Mouse (Mus musculus): Measurements from ENCODE around the gene Ccnd2. TPM values are rescaled to one million over a fixed set of nuclear protein-coding genes. Genes with fewer than 3 reads are reported as not detected.
A peak's percentile ranks its signal among the peaks of the same experiment; 100 is the strongest.

The Ccnd2 gene
- polyA plus RNA-seq, 1 experiment from 2014 or later = 158 TPM

GRCm38 (mm10) chr6:127145464-127146190, 6.4 kb downstream of the Ccnd2 start:
- Histone ChIP-seq H3K36me3 (no peaks in the 10 kb centered on the region), H3K9ac (no peak overlapping the region), H3K9me3 (no peaks in the 10 kb centered on the region), H3K4me1 (replicated peaks) (peaks cover 29% of the 10 kb centered on the region), H3K27me3 (peaks cover 17% of the 10 kb centered on the region), H3K27ac (replicated peaks) (no peak overlapping the region), H3K4me3 (no peak overlapping the region), H3K4me2 (no peak overlapping the region)
- ATAC-seq (ENCODE audit: low read depth) = no peak
- WGBS = 76% methylated on average over 20 of the region's 20 CpGs

GRCm38 (mm10) chr6:127143576-127144288, 8.3 kb downstream of the Ccnd2 start:
- H3K9ac ChIP-seq = no peak overlapping the region
- H3K36me3 ChIP-seq = no peaks in the 10 kb centered on the region
- peaks cover 10% of the 10 kb centered on the region for H3K4me1 ChIP-seq (replicated peaks)
- no peak overlapping the region for H3K27ac ChIP-seq (replicated peaks)
- no peak overlapping the region for H3K4me3 ChIP-seq
- no peaks in the 10 kb centered on the region for H3K9me3 ChIP-seq
- no peak for ATAC-seq (ENCODE audit: low read depth)
- peaks cover 10% of the 10 kb centered on the region for H3K27me3 ChIP-seq
- H3K4me2 ChIP-seq = no peak overlapping the region
- 84% methylated on average over 7 of the region's 7 CpGs for WGBS

- Histone ChIP-seq H3K27me3 (peaks cover 4% of the 10 kb centered on the region), H3K27ac (replicated peaks) (no peak overlapping the region), H3K4me3 (no peak overlapping the region), H3K4me1 (replicated peaks) (peaks cover 4% of the 10 kb centered on the region), H3K36me3 (no peaks in the 10 kb centered on the region), H3K9me3 (no peaks in the 10 kb centered on the region), H3K4me2 (no peak overlapping the region), H3K9ac (no peak overlapping the region)
- WGBS = 85% methylated on average over 10 of the region's 10 CpGs
- no peak for ATAC-seq (ENCODE audit: low read depth)
Observed at GRCm38 (mm10) chr6:127143124-127143520, 8.9 kb downstream of the Ccnd2 start.

GRCm38 (mm10) chr6:127142154-127143123, 9.6 kb downstream of the Ccnd2 start:
- Histone ChIP-seq H3K4me3 (no peak overlapping the region), H3K4me2 (0 out of 2 replicates have a peak overlapping the region, but pooled peaks have one; percentile 16), H3K27me3 (no peaks in the 10 kb centered on the region), H3K9me3 (no peaks in the 10 kb centered on the region), H3K4me1 (replicated peaks) (no peaks in the 10 kb centered on the region), H3K36me3 (no peaks in the 10 kb centered on the region), H3K27ac (replicated peaks) (no peak overlapping the region), H3K9ac (no peak overlapping the region)
- ATAC-seq (ENCODE audit: low read depth) = no peak; the same call in 1 of the 2 replicates
- 34% methylated on average over 9 of the region's 10 CpGs for WGBS

GRCm38 (mm10) chr6:127138962-127139361, 13.0 kb downstream of the Ccnd2 start:
- Histone ChIP-seq H3K9ac (no peak overlapping the region), H3K27me3 (no peaks in the 10 kb centered on the region), H3K9me3 (no peaks in the 10 kb centered on the region), H3K4me2 (no peak overlapping the region), H3K36me3 (no peaks in the 10 kb centered on the region), H3K4me3 (no peak overlapping the region), H3K27ac (replicated peaks) (no peak overlapping the region), H3K4me1 (replicated peaks) (peaks cover 8% of the 10 kb centered on the region; the same call in 1 of the 2 replicates)
- no peak for ATAC-seq (ENCODE audit: low read depth)
- WGBS = 94% methylated on average over 11 of the region's 11 CpGs

- peak; percentile 91 for ATAC-seq (ENCODE audit: low read depth)
- H3K4me3 ChIP-seq = no peak overlapping the region
- H3K27ac ChIP-seq (replicated peaks) = no peak overlapping the region
- peaks cover 13% of the 10 kb centered on the region; the same call in 1 of the 2 replicates for H3K4me1 ChIP-seq (replicated peaks)
- H3K9me3 ChIP-seq = no peaks in the 10 kb centered on the region
- H3K27me3 ChIP-seq = no peaks in the 10 kb centered on the region
- 40% methylated on average over 16 of the region's 16 CpGs for WGBS
- no peak overlapping the region for H3K9ac ChIP-seq
- peak overlapping the region; percentile 33; the same call in 1 of the 2 replicates for H3K4me2 ChIP-seq
- H3K36me3 ChIP-seq = 0 out of 2 replicates have a peak, but pooled peaks cover 4% of the 10 kb centered on the region
Observed at GRCm38 (mm10) chr6:127133433-127134245, 18.4 kb downstream of the Ccnd2 start.

- Histone ChIP-seq H3K36me3 (peaks cover 9% of the 10 kb centered on the region; the same call in 1 of the 2 replicates), H3K4me3 (no peak overlapping the region), H3K4me2 (no peak overlapping the region), H3K9ac (no peak overlapping the region), H3K4me1 (replicated peaks) (peaks cover 13% of the 10 kb centered on the region; the same call in 1 of the 2 replicates), H3K27ac (replicated peaks) (no peak overlapping the region), H3K9me3 (no peaks in the 10 kb centered on the region), H3K27me3 (no peaks in the 10 kb centered on the region)
- WGBS = 71% methylated on average over 3 of the region's 3 CpGs
- no peak for ATAC-seq (ENCODE audit: low read depth)
Observed at GRCm38 (mm10) chr6:127132719-127133118, 19.3 kb downstream of the Ccnd2 start.

- no peak overlapping the region for H3K27ac ChIP-seq (replicated peaks)
- no peak for ATAC-seq (ENCODE audit: low read depth)
- no peaks in the 10 kb centered on the region for H3K9me3 ChIP-seq
Observed at GRCm38 (mm10) chr6:127131946-127132345, 20.0 kb downstream of the Ccnd2 start.

GRCm38 (mm10) chr6:127130377-127130776, 21.6 kb downstream of the Ccnd2 start:
- peaks cover 10% of the 10 kb centered on the region; the same call in 1 of the 2 replicates for H3K36me3 ChIP-seq
- H3K4me2 ChIP-seq = no peak overlapping the region
- no peak for ATAC-seq (ENCODE audit: low read depth)
- no peak overlapping the region for H3K4me3 ChIP-seq
- no peak overlapping the region for H3K9ac ChIP-seq
- H3K4me1 ChIP-seq (replicated peaks) = peaks cover 13% of the 10 kb centered on the region; the same call in 1 of the 2 replicates
- H3K27ac ChIP-seq (replicated peaks) = no peak overlapping the region
- H3K9me3 ChIP-seq = no peaks in the 10 kb centered on the region
- WGBS = 79% methylated on average over 13 of the region's 13 CpGs
- no peaks in the 10 kb centered on the region for H3K27me3 ChIP-seq

More at GRCm38 (mm10) chr6:127131946-127132345, 20.0 kb downstream of the Ccnd2 start:
- no peak overlapping the region for H3K4me3 ChIP-seq
- H3K4me2 ChIP-seq = no peak overlapping the region
- H3K9ac ChIP-seq = no peak overlapping the region
- H3K36me3 ChIP-seq = peaks cover 10% of the 10 kb centered on the region; the same call in 1 of the 2 replicates
- WGBS = 90% methylated on average over 3 of the region's 3 CpGs
- no peaks in the 10 kb centered on the region for H3K27me3 ChIP-seq
- peaks cover 13% of the 10 kb centered on the region; the same call in 1 of the 2 replicates for H3K4me1 ChIP-seq (replicated peaks)

GRCm38 (mm10) chr6:127129659-127130058, 22.3 kb downstream of the Ccnd2 start:
- 93% methylated on average over 14 of the region's 14 CpGs for WGBS
- Histone ChIP-seq H3K9me3 (no peaks in the 10 kb centered on the region), H3K4me3 (no peak overlapping the region), H3K36me3 (peaks cover 10% of the 10 kb centered on the region; the same call in 1 of the 2 replicates), H3K4me1 (replicated peaks) (peaks cover 12% of the 10 kb centered on the region; the same call in 1 of the 2 replicates), H3K9ac (no peak overlapping the region), H3K4me2 (no peak overlapping the region), H3K27ac (replicated peaks) (no peak overlapping the region), H3K27me3 (no peaks in the 10 kb centered on the region)
- no peak for ATAC-seq (ENCODE audit: low read depth)

GRCm38 (mm10) chr6:127123506-127123905, 28.5 kb downstream of the Ccnd2 start:
- Histone ChIP-seq H3K4me2 (no peak overlapping the region), H3K27ac (replicated peaks) (no peak overlapping the region), H3K9ac (no peak overlapping the region), H3K27me3 (no peaks in the 10 kb centered on the region), H3K36me3 (peaks cover 6% of the 10 kb centered on the region; the same call in 1 of the 2 replicates), H3K4me3 (no peak overlapping the region), H3K9me3 (no peaks in the 10 kb centered on the region), H3K4me1 (replicated peaks) (no peaks in the 10 kb centered on the region)
- 89% methylated on average over 7 of the region's 7 CpGs for WGBS
- ATAC-seq (ENCODE audit: low read depth) = no peak
